Mouse (Mus musculus) ZHBTc4 (cell line): ENCODE results near the gene Scgb2b27.
"Not testable (repeated sequence)": the region's sequence is repeated elsewhere in the genome, so short reads cannot be mapped to it uniquely, and the experiment has no call there.

ENCODE experiments used
- DNase-seq: peaks from one replicate; pipeline ENCODE4 v3.0.0-alpha.2; 2011; ENCODE audit warnings: low read depth, low spot score

Gene Scgb2b27

GRCm38 (mm10) chr7:34013842-34014241, at the start of gene Scgb2b27:
Gene Scgb2b27, minus strand, starts transcription at chr7:34013942.
- no peak for DNase-seq

GRCm38 (mm10) chr7:34036076-34036815, 22.5 kb upstream of the Scgb2b27 start:
- peak; percentile 66 for DNase-seq

- DNase-seq: not testable (repeated sequence)
These were observed 20.8 kb upstream of the Scgb2b27 start for GRCm38 (mm10) chr7:34034579-34034978.

GRCm38 (mm10) chr7:34030026-34030425, 16.3 kb upstream of the Scgb2b27 start:
- DNase-seq: no peak

GRCm38 (mm10) chr7:34027202-34027601, 13.5 kb upstream of the Scgb2b27 start:
- DNase-seq: not testable (repeated sequence)

- DNase-seq: no peak
These were observed 11.9 kb upstream of the Scgb2b27 start for GRCm38 (mm10) chr7:34025641-34026040.

GRCm38 (mm10) chr7:34021183-34021582, 7.4 kb upstream of the Scgb2b27 start, which contains the start of gene Scgb1b27:
Gene Scgb1b27, plus strand, starts transcription at chr7:34021483.
- not testable (repeated sequence) for DNase-seq

- DNase-seq: peak; percentile 69
These were observed 31.5 kb downstream of the Scgb2b27 start for GRCm38 (mm10) chr7:33982281-33982680.
